Mouse (Mus musculus) liver, embryonic 15.5 days (tissue): ENCODE data around the gene Tmem242. TPM values are rescaled to one million over a fixed set of nuclear protein-coding genes. Genes with fewer than 3 reads are reported as not detected.

ENCODE experiments used
- ATAC-seq: fragments of 200-750 bp; cut with Nextera tagmentation; 2 replicates; pipeline ENCODE4 v1.8.0; 2017; ENCODE audit warnings: moderate number of reproducible peaks, mild to moderate bottlenecking, moderate library complexity; ENCODE audit not compliant: insufficient read depth
- H3K27ac ChIP-seq: fragments of 300-500 bp; sonication (generic); replicated peaks from 2 replicates; pipeline ENCODE4 v1.5.1; 2015; ENCODE audit warnings: mild to moderate bottlenecking, inconsistent platforms
- H3K27me3 ChIP-seq: fragments of 300-500 bp; sonication (generic); 2 replicates; pipeline ENCODE4 v1.6.1; 2015; ENCODE audit warnings: mild to moderate bottlenecking, inconsistent platforms
- H3K36me3 ChIP-seq: fragments of 300-500 bp; sonication (generic); replicated peaks from 2 replicates; pipeline ENCODE4 v1.6.1; 2015; ENCODE audit warnings: moderate library complexity, mild to moderate bottlenecking, inconsistent platforms
- H3K4me1 ChIP-seq: fragments of 300-500 bp; sonication (generic); replicated peaks from 2 replicates; pipeline ENCODE4 v1.6.1; 2015; ENCODE audit warnings: inconsistent platforms
- H3K4me2 ChIP-seq: fragments of 300-500 bp; sonication (generic); 2 replicates; pipeline ENCODE4 v1.6.1; 2015; ENCODE audit warnings: moderate library complexity, mild to moderate bottlenecking, inconsistent platforms
- H3K4me3 ChIP-seq: fragments of 300-500 bp; sonication (generic); replicated peaks from 2 replicates; pipeline ENCODE4 v1.5.1; 2015; ENCODE audit warnings: mild to moderate bottlenecking, inconsistent platforms
- H3K9ac ChIP-seq: fragments of 300-500 bp; sonication (generic); 2 replicates; pipeline ENCODE4 v1.6.1; 2015; ENCODE audit warnings: moderate library complexity, mild to moderate bottlenecking, inconsistent platforms
- H3K9me3 ChIP-seq: fragments of 300-500 bp; sonication (generic); replicated peaks from 2 replicates; pipeline ENCODE4 v1.6.1; 2016; ENCODE audit warnings: inconsistent platforms
- WGBS: fragments of 180-500 bp; shearing (Covaris S2); methylation state at CpG from one replicate; pipeline ENCODE4 v1.1.7; 2015; ENCODE audit warnings: mixed read lengths; ENCODE audit not compliant: insufficient replicate concordance; 5-methylcytosine and 5-hydroxymethylcytosine counted together
- microRNA-seq: library from miRNA; unstranded; fragments of <30 nt; microRNA quantifications from one replicate; pipeline ENCODE4, GENCODE M21; 2016
- polyA plus RNA-seq: library from polyadenylated mRNA; unstranded; fragments of >200 nt; fragmentation: Nextera tagmentation; extraction: Ambion mirVana; gene quantifications from 2 replicates; pipeline ENCODE4 v1.2.1, GENCODE M21; 2015

Tmem242 gene
- polyA plus RNA-seq, 1 experiment from 2014 or later = 38.5 TPM

DNA sequence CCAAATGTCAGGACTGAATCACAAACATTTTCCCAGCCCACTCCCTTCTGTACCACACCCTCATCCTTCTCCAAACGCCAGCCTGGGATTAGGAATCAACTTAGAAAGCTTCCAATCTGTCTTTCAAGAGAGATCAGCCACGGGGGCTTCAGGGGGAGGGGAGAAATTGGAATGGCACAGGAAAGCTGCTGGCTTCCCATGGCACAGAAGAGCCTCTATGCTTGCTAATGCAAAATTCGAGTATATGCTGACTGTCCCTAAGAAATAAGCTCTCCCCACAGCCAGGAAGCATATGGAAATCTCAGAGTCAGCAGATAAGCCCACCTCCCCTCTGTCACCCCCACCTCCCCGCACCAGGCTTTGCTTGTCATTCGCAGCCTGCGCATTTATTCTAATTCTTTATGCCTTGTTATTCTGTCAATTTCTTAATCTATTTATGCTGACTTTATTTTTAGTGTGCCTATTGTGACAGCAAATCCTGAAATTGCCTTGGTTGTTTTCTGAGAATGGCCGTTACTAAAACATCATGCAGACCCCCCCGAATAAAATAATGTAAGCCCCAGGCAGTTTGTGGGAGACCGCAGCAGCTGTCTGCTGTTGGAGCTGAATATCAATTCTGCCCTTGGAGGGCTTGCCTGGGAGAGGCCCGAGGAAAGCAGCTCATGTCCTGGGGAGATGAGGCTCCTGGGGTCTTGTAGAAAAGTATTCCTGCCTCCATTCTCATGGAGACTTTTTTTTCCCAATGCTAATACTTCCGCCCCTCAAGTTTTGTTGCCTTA is 62.7 kb downstream of the Tmem242 start:
- H3K4me1 ChIP-seq = 0 out of 2 replicates have a peak, but pooled peaks cover 4% of the 10 kb centered on the region
- H3K36me3 ChIP-seq = no peaks in the 10 kb centered on the region
- no peak overlapping the region for H3K4me2 ChIP-seq
- no peak for ATAC-seq
- H3K9me3 ChIP-seq = no peaks in the 10 kb centered on the region
- no peaks in the 10 kb centered on the region for H3K27me3 ChIP-seq
- no peak overlapping the region for H3K4me3 ChIP-seq
- WGBS = 26% methylated on average over 11 of the region's 11 CpGs
- H3K9ac ChIP-seq = no peak overlapping the region
- H3K27ac ChIP-seq = no peak overlapping the region

GRCm38 (mm10) chr17:5372951-5373350 is 67.1 kb downstream of the Tmem242 start:
- WGBS = 62% methylated on average over 8 of the region's 8 CpGs

DNA sequence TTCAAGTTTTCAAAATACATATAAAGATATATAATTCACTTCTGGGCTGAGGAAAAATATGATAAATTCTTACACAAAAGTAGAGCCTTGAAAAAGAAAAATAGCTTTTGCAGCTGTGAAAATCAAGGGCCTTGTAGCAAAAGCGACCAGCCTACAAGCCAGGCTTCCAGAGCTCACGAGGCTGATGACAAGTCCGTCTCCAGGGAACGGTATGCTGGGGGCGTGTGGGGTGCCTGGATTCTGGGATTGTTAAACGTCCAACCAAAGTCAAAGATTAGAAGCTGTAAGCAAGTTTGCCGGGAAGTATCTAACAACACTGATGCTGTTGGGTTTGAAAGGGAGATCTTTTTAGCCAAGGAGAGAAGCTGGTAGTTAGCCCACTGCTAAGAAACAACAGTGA is 68.5 kb downstream of the Tmem242 start:
- Histone ChIP-seq H3K9me3 (no peaks in the 10 kb centered on the region), H3K4me2 (no peak overlapping the region), H3K27ac (no peak overlapping the region), H3K4me3 (no peak overlapping the region), H3K9ac (no peak overlapping the region), H3K4me1 (no peaks in the 10 kb centered on the region), H3K36me3 (no peaks in the 10 kb centered on the region), H3K27me3 (no peaks in the 10 kb centered on the region)
- 78% methylated on average over 7 of the region's 7 CpGs for WGBS
- ATAC-seq = no peak

More at GRCm38 (mm10) chr17:5372951-5373350, 67.1 kb downstream of the Tmem242 start:
- no peaks in the 10 kb centered on the region for H3K27me3 ChIP-seq
- no peak overlapping the region for H3K4me2 ChIP-seq
- H3K9ac ChIP-seq = no peak overlapping the region
- no peak for ATAC-seq
- 0 out of 2 replicates have a peak, but pooled peaks cover 2% of the 10 kb centered on the region for H3K4me1 ChIP-seq
- H3K27ac ChIP-seq = no peak overlapping the region
- H3K36me3 ChIP-seq = no peaks in the 10 kb centered on the region
- no peaks in the 10 kb centered on the region for H3K9me3 ChIP-seq
- no peak overlapping the region for H3K4me3 ChIP-seq

DNA sequence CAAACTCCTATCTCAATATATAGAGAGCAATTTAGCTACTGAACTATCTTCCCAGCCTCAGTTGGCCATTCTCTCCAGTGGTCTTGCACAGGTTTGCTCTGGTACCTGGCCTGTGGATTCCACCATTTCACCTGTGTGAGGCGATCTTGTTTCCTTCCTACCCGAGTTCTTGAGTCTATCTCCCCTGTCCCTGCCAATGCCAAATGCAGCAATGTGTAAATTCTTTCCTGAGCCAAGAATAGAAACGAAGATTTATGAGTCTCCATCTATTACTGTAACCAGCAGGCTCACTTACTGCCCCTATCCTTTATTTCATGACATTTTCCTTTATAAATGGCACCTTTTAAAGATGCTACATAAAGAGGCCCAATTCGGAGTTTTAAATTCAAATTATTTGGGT is 69.0 kb downstream of the Tmem242 start:
- H3K27me3 ChIP-seq = no peaks in the 10 kb centered on the region
- H3K9ac ChIP-seq = no peak overlapping the region
- WGBS = 41% methylated on average over 4 of the region's 4 CpGs
- no peak for ATAC-seq
- no peaks in the 10 kb centered on the region for H3K4me1 ChIP-seq
- H3K9me3 ChIP-seq = no peaks in the 10 kb centered on the region
- H3K27ac ChIP-seq = no peak overlapping the region
- H3K4me2 ChIP-seq = no peak overlapping the region
- H3K4me3 ChIP-seq = no peak overlapping the region
- H3K36me3 ChIP-seq = no peaks in the 10 kb centered on the region

- Histone ChIP-seq H3K27ac (no peak overlapping the region), H3K4me1 (no peaks in the 10 kb centered on the region), H3K36me3 (no peaks in the 10 kb centered on the region), H3K9me3 (no peaks in the 10 kb centered on the region), H3K4me2 (no peak overlapping the region), H3K9ac (no peak overlapping the region), H3K27me3 (0 out of 2 replicates have a peak, but pooled peaks cover 4% of the 10 kb centered on the region), H3K4me3 (no peak overlapping the region)
- WGBS = 60% methylated on average over 8 of the region's 8 CpGs
- ATAC-seq = no peak
These were observed 74.1 kb downstream of the Tmem242 start for GRCm38 (mm10) chr17:5365992-5366398.

Small RNAs within 50 kb of the gene (microRNA-seq; reads per million reads assigned to microRNA genes)
- not detected for gene Gm22475

Other genes starting within 250 kb of the Tmem242 start
- not detected in 2 replicates for gene Ldhal6b, start 21.5 kb downstream of the Tmem242 start, polyA plus RNA-seq
- gene Zdhhc14, start 52.3 kb upstream of the Tmem242 start, polyA plus RNA-seq = 6.9 and 8.8 TPM in 2 replicates